Mouse (Mus musculus): Measurements from ENCODE around the gene Zfp628.

Zfp628 gene

DNA sequence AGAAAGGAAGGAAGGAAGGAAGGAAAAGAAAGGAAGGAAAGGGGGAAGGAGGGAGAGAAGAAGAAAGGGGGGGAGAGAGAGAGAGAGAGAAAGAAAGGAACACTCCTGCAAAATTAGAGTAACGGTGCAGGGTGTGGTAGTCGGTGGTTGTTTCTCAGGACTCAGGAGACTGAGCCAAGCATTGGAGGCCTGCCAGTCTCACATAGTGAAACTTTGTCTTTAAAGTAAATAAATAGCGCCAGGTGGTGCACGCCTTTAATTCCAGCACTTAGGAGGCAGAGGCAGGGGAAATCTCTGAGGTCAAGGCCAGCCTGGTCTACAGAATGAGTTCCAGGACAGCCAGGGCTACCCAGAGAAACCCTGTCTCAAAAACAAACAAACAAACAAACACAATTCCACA is 28.3 kb upstream of the Zfp628 start:
- H3K4me3 ChIP-seq (replicated peaks; ENCODE audit: low read length), result no peak overlapping the region
- H3K4me1 ChIP-seq (replicated peaks; ENCODE audit: low read depth, low read length), result peaks cover 46% of the 10 kb centered on the region
- no peak for TF ChIP-seq CTCF (conservative IDR thresholded peaks at IDR 0.05; ENCODE audit: low read length)
- no peak for TF ChIP-seq POU5F1 (IDR thresholded peaks at IDR 0.05; ENCODE audit: borderline replicate concordance, low read length)
- no peak for TF ChIP-seq NANOG (IDR thresholded peaks at IDR 0.05; ENCODE audit: borderline replicate concordance, low read length)
- H3K27me3 ChIP-seq (ENCODE audit: insufficient read depth, low read length), result no peaks in the 10 kb centered on the region
- H3K36me3 ChIP-seq (ENCODE audit: insufficient read depth, low read length), result peaks cover 55% of the 10 kb centered on the region
- H3K9me3 ChIP-seq (ENCODE audit: low read length), result peaks cover 11% of the 10 kb centered on the region

DNA sequence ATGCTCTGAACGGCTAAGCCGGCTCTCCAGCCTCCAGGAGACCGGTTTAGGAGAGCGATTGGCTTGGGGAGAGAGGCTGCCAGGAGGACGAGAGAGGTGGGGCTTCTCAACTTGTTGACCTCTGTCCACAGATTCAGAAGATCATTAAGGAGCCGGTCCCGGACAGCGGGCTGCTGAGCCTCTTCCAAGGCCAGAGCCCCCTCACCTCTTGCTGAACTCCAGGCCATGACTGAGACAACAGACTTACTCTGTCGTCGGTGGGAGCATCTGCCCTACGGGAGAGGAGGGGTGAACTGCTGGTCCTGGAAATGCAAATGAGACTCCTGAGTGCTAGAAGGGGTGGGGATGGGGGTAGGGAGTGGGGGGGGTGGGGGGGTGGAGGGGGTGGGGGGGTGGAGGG is 19.8 kb upstream of the Zfp628 start:
- peaks cover 31% of the 10 kb centered on the region for H3K36me3 ChIP-seq (ENCODE audit: insufficient read depth, low read length)
- TF ChIP-seq POU5F1 (IDR thresholded peaks at IDR 0.05; ENCODE audit: borderline replicate concordance, low read length) (no peak), NANOG (IDR thresholded peaks at IDR 0.05; ENCODE audit: borderline replicate concordance, low read length) (no peak), CTCF (conservative IDR thresholded peaks at IDR 0.05; ENCODE audit: low read length) (no peak)
- H3K4me1 ChIP-seq (replicated peaks; ENCODE audit: low read depth, low read length), result peaks cover 78% of the 10 kb centered on the region
- H3K4me3 ChIP-seq (replicated peaks; ENCODE audit: low read length), result peak overlapping the region; percentile 45
- H3K27me3 ChIP-seq (ENCODE audit: insufficient read depth, low read length), result no peaks in the 10 kb centered on the region
- no peaks in the 10 kb centered on the region for H3K9me3 ChIP-seq (ENCODE audit: low read length)

GRCm38 (mm10) chr7:4898851-4899648 is 16.0 kb upstream of the Zfp628 start:
- Histone ChIP-seq H3K36me3 (ENCODE audit: insufficient read depth, low read length) (peaks cover 18% of the 10 kb centered on the region), H3K4me3 (replicated peaks; ENCODE audit: low read length) (peak overlapping the region; percentile 67), H3K9me3 (ENCODE audit: low read length) (no peaks in the 10 kb centered on the region), H3K4me1 (replicated peaks; ENCODE audit: low read depth, low read length) (peaks cover 85% of the 10 kb centered on the region), H3K27me3 (ENCODE audit: insufficient read depth, low read length) (no peaks in the 10 kb centered on the region)
- TF ChIP-seq POU5F1 (IDR thresholded peaks at IDR 0.05; ENCODE audit: borderline replicate concordance, low read length) (no peak), CTCF (conservative IDR thresholded peaks at IDR 0.05; ENCODE audit: low read length) (no peak), NANOG (IDR thresholded peaks at IDR 0.05; ENCODE audit: borderline replicate concordance, low read length) (no peak)

GRCm38 (mm10) chr7:4899649-4900522 is 15.1 kb upstream of the Zfp628 start:
- no peaks in the 10 kb centered on the region for H3K9me3 ChIP-seq (ENCODE audit: low read length)
- peaks cover 80% of the 10 kb centered on the region for H3K4me1 ChIP-seq (replicated peaks; ENCODE audit: low read depth, low read length)
- no peaks in the 10 kb centered on the region for H3K27me3 ChIP-seq (ENCODE audit: insufficient read depth, low read length)
- peaks cover 24% of the 10 kb centered on the region for H3K36me3 ChIP-seq (ENCODE audit: insufficient read depth, low read length)
- peak overlapping the region; percentile 67 for H3K4me3 ChIP-seq (replicated peaks; ENCODE audit: low read length)
- TF ChIP-seq POU5F1 (IDR thresholded peaks at IDR 0.05; ENCODE audit: borderline replicate concordance, low read length), result no peak
- TF ChIP-seq CTCF (conservative IDR thresholded peaks at IDR 0.05; ENCODE audit: low read length), result no peak

DNA sequence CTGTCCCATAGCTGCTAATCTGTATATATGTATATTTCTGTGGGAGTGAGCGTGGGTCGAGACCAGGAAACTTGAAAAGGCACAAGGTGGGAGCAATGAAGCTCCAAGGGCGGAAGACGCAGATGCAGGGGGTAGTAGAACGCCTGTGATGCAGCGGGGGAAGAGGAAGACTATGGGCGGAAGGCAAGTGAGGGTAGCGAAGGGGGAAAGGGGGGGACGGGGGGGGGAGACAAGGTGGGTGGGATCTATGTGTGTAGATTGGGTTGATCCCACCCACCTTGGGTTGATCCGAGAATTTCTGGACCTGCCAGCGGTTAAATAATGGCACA is 14.5 kb upstream of the Zfp628 start:
- Histone ChIP-seq H3K9me3 (ENCODE audit: low read length) (no peaks in the 10 kb centered on the region), H3K36me3 (ENCODE audit: insufficient read depth, low read length) (peaks cover 29% of the 10 kb centered on the region)
- TF ChIP-seq POU5F1 (IDR thresholded peaks at IDR 0.05; ENCODE audit: borderline replicate concordance, low read length), result no peak

GRCm38 (mm10) chr7:4901171-4901570 is 13.8 kb upstream of the Zfp628 start:
- Histone ChIP-seq H3K4me1 (replicated peaks; ENCODE audit: low read depth, low read length) (peaks cover 77% of the 10 kb centered on the region), H3K36me3 (ENCODE audit: insufficient read depth, low read length) (peaks cover 32% of the 10 kb centered on the region), H3K27me3 (ENCODE audit: insufficient read depth, low read length) (no peaks in the 10 kb centered on the region), H3K9me3 (ENCODE audit: low read length) (no peaks in the 10 kb centered on the region), H3K4me3 (replicated peaks; ENCODE audit: low read length) (no peak overlapping the region)
- TF ChIP-seq CTCF (conservative IDR thresholded peaks at IDR 0.05; ENCODE audit: low read length) (peak; percentile 96), POU5F1 (IDR thresholded peaks at IDR 0.05; ENCODE audit: borderline replicate concordance, low read length) (no peak), NANOG (IDR thresholded peaks at IDR 0.05; ENCODE audit: borderline replicate concordance, low read length) (peak; percentile 36; the same call in 1 of the 2 replicates)

More for the DNA sequence above, 14.5 kb upstream of the Zfp628 start:
- Histone ChIP-seq H3K27me3 (ENCODE audit: insufficient read depth, low read length) (no peaks in the 10 kb centered on the region), H3K4me1 (replicated peaks; ENCODE audit: low read depth, low read length) (peaks cover 77% of the 10 kb centered on the region), H3K4me3 (replicated peaks; ENCODE audit: low read length) (peak overlapping the region; percentile 53; the same call in 1 of the 2 replicates)

- H3K4me3 ChIP-seq (replicated peaks; ENCODE audit: low read length), result no peak overlapping the region
- no peak; the same call in 1 of the 2 replicates for TF ChIP-seq NANOG (IDR thresholded peaks at IDR 0.05; ENCODE audit: borderline replicate concordance, low read length)
- TF ChIP-seq CTCF (conservative IDR thresholded peaks at IDR 0.05; ENCODE audit: low read length), result no peak
- TF ChIP-seq POU5F1 (IDR thresholded peaks at IDR 0.05; ENCODE audit: borderline replicate concordance, low read length), result no peak; the same call in 1 of the 2 replicates
- H3K36me3 ChIP-seq (ENCODE audit: insufficient read depth, low read length), result peaks cover 36% of the 10 kb centered on the region
- peaks cover 80% of the 10 kb centered on the region for H3K4me1 ChIP-seq (replicated peaks; ENCODE audit: low read depth, low read length)
- H3K27me3 ChIP-seq (ENCODE audit: insufficient read depth, low read length), result no peaks in the 10 kb centered on the region
- H3K9me3 ChIP-seq (ENCODE audit: low read length), result no peaks in the 10 kb centered on the region
These were observed 12.6 kb upstream of the Zfp628 start for GRCm38 (mm10) chr7:4902404-4902803.

DNA sequence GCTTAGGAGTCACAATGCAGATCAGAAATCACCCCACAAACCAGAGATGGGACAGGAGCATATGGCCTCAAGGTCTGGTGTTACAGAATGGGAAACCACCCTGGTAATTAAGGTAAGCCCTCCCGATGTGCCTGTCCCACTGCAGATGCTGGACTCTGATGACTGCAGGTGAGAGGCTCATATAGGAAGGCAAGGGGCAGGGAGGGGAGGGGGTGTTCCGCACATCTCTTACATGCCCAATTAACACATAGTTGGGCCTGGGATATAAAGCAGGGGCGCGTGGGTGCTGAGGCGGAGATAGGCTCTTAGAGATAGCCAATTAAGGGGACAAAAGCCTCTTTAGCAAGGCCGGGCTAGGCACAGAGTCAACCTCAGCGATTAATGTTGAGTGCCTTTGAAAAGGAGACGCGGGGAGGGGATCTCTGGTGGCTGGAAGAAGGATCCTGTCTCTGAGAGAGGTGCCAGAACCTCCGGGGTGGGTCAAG is 8.5 kb upstream of the Zfp628 start, which contains the start of gene Gm36210:
Gene Gm36210 (minus strand): TSS at position 51 of the 485 bp plus-strand sequence.
- Histone ChIP-seq H3K4me1 (replicated peaks; ENCODE audit: low read depth, low read length) (peaks cover 86% of the 10 kb centered on the region), H3K4me3 (replicated peaks; ENCODE audit: low read length) (peak within 1 kb of the TSS; percentile 48), H3K9me3 (ENCODE audit: low read length) (no peaks in the 10 kb centered on the region), H3K36me3 (ENCODE audit: insufficient read depth, low read length) (peaks cover 74% of the 10 kb centered on the region), H3K27me3 (ENCODE audit: insufficient read depth, low read length) (no peaks in the 10 kb centered on the region)
- TF ChIP-seq NANOG (IDR thresholded peaks at IDR 0.05; ENCODE audit: borderline replicate concordance, low read length) (no peak), CTCF (conservative IDR thresholded peaks at IDR 0.05; ENCODE audit: low read length) (no peak), POU5F1 (IDR thresholded peaks at IDR 0.05; ENCODE audit: borderline replicate concordance, low read length) (no peak)
